Mouse (Mus musculus): ENCODE data around the gene Itpk1.

Gene Itpk1

GRCm38 (mm10) chr12:102573036-102573435 is 131.7 kb downstream of the Itpk1 start:
- ATAC-seq (ENCODE audit: insufficient number of reproducible peaks, low FRiP score, low TSS enrichment) = no peak

- no peak for ATAC-seq (ENCODE audit: insufficient number of reproducible peaks, low FRiP score, low TSS enrichment)
These were observed 133.1 kb downstream of the Itpk1 start for GRCm38 (mm10) chr12:102571666-102572065.

- no peak for ATAC-seq (ENCODE audit: insufficient number of reproducible peaks, low FRiP score, low TSS enrichment)
These were observed 134.0 kb downstream of the Itpk1 start for GRCm38 (mm10) chr12:102570734-102571133.

GRCm38 (mm10) chr12:102570111-102570510 is 134.6 kb downstream of the Itpk1 start:
- 0 out of 2 replicates have a peak, but pooled peaks have one; percentile 24 for ATAC-seq (ENCODE audit: insufficient number of reproducible peaks, low FRiP score, low TSS enrichment)

- no peak for ATAC-seq (ENCODE audit: insufficient number of reproducible peaks, low FRiP score, low TSS enrichment)
These were observed 136.5 kb downstream of the Itpk1 start for GRCm38 (mm10) chr12:102568219-102568618.

GRCm38 (mm10) chr12:102566951-102567350 is 137.8 kb downstream of the Itpk1 start:
- no peak for ATAC-seq (ENCODE audit: insufficient number of reproducible peaks, low FRiP score, low TSS enrichment)

DNA sequence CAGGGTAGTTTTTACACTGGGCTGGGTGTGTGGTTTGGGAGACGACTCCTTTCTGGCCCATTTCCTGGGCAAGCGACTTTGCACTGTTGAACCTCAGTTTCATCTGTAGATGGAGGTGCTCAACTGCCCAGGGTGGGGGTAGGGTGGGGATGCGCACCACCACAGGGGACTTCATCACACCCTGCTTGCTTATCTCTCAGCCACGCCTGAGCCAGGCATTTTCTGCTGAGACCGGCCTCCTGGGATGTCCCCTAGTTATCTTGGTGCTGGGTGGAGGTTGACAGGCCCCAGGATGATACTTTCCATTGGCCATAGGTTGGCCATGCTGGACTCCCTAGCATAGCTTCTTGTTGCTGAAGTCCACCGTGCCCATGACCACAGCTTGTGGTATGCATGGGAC is 139.6 kb downstream of the Itpk1 start:
- no peak for ATAC-seq (ENCODE audit: insufficient number of reproducible peaks, low FRiP score, low TSS enrichment)

- ATAC-seq (ENCODE audit: insufficient number of reproducible peaks, low FRiP score, low TSS enrichment) = no peak
These were observed 147.4 kb downstream of the Itpk1 start for GRCm38 (mm10) chr12:102557372-102557771.

DNA sequence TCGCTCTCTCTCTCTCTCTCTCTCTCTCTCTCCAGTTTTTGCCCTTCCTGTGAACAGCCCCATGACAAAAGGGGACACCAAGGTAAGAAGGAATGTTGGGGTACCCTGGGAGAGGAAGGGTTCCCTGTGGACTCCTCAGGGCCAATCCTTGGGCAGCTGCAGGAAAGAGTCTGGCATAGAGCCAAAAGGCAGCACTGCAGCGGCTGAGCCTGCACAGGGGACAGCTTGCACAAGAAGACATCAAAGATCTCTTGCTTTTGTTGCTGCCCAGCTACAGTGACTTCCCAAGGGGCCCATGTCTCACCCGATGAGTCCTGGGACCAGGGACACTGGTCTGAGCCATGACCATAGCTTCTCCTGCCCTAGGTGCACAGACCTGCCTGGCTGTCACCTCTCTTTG is 148.9 kb downstream of the Itpk1 start:
- ATAC-seq (ENCODE audit: insufficient number of reproducible peaks, low FRiP score, low TSS enrichment) = no peak

DNA sequence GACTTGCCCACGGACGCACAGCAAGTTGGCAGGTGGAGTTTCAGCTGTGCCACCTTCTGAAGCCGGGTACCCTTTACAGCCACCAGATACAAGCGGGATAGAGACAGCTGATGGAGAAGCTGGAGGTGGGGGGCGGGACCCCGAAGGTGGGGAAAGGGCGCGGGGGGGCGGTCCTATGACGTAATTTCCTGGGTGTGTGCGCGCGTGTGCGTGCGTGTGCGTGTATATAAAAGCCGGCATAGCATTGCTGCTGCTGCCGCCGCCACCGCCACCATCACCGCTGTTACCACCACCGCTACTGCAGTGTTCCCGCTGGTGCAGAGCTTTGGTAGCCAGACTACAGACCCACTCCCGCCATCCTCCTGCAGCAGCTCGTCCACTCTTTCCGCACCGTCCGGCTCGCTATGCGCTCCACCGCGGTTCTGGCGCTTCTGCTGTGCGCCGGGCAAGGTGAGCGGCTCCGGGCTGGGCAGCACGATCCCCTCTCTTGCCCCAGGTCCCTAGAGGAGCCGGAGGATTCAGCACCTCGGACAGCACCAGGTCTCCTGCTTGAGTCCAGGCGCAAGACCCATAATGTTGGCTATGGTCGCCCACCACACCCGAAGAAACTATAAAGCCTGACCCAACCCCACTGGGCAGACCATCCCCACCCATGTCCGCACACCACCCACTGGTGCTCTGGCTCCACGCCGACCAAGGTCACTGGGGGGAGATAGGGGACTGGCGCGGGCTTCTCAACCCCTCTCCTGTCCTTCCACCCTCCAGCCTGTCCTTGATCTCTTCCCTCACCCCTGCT is 149.8 kb downstream of the Itpk1 start, which contains the start of gene Chga:
Chga (plus strand) TSS at position 249 of the 796 bp plus-strand sequence.
- peak; percentile 80 for ATAC-seq (ENCODE audit: insufficient number of reproducible peaks, low FRiP score, low TSS enrichment)

DNA sequence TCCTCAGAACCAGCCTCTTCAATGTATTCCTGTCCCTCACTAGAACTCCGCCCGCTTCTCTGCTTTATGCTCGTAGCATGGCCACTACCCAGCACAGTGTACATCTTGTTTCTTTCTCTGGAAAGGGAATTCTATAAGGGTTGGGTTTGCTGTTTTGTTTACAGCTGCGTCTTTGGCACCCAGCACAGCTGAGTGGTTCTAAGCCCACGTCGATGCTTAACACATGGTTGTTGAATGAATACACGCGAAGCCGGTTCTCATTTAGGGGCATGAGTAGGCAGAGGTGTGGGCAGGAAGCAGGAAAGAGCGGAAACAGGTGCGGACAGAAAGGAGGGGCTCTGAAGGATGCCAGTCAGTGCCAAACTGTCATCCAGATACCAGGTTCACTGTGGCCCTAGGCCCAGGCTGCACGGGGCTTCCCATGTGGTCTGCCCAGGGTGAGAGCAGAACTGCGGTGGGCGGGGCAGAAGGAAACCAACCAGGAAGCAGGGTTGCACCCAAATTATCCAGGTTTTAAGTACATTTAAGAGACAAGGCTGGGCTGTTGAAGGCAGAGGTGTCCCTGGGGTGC is 150.9 kb downstream of the Itpk1 start:
- no peak for ATAC-seq (ENCODE audit: insufficient number of reproducible peaks, low FRiP score, low TSS enrichment)

DNA sequence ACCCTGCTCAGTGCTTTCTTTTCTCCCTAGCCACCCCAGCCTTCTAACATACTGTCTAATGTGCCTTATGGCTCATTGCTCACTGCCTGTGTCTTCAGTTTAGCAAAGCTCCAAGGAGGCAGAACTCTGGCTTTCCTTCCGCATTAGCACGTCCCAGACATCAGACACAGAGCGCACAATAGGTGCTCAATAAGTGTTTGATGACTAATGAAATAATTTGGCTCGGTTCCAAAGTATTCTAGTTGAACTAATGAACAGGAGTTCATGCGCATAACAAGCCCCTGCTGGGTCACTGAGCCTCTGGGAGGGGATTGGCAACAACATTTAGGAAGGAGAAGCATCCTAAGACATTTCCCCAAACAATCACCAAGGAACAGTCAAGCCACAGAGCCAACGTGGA is 152.7 kb downstream of the Itpk1 start:
- no peak for ATAC-seq (ENCODE audit: insufficient number of reproducible peaks, low FRiP score, low TSS enrichment)

DNA sequence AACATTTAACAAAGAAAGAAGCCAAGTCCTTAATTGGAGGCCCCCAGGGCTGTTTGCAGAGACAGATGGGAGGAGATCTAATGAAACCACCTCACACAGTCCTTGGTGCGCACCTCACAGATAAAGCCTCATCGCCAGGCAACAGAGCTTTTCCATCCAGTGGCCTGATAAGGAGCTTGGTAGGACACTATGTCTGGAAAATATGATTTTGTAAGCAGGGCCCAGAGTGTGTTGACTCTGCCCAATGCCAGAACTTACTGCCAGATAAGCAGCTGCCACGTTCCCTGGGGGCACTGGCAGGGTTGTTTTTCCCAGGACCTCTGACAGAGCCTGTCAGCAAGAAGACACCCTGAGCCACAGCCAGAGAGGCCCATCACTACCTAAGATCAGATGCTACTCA is 153.5 kb downstream of the Itpk1 start:
- ATAC-seq (ENCODE audit: insufficient number of reproducible peaks, low FRiP score, low TSS enrichment) = no peak

DNA sequence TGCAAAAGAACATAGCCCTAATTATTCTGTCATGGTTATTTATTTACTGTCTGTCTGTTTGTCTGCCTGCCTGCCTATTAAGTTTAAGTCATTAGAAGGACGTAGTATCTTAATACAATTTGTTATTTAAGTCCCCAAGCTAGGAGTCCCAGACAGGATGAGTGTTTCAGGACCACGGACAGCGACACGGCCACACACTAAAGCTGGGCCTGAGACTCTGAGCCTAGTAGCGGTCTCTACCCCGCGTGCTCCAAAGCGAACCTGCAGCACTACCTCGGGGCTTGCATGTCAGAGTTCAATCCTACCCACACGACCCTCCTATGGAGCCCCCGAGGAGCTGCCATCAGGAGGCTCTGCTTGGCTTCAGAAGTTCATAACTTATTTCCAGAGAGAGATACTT is 154.2 kb downstream of the Itpk1 start:
- no peak for ATAC-seq (ENCODE audit: insufficient number of reproducible peaks, low FRiP score, low TSS enrichment)

GRCm38 (mm10) chr12:102545122-102545521 is 159.6 kb downstream of the Itpk1 start:
- ATAC-seq (ENCODE audit: insufficient number of reproducible peaks, low FRiP score, low TSS enrichment) = no peak

DNA sequence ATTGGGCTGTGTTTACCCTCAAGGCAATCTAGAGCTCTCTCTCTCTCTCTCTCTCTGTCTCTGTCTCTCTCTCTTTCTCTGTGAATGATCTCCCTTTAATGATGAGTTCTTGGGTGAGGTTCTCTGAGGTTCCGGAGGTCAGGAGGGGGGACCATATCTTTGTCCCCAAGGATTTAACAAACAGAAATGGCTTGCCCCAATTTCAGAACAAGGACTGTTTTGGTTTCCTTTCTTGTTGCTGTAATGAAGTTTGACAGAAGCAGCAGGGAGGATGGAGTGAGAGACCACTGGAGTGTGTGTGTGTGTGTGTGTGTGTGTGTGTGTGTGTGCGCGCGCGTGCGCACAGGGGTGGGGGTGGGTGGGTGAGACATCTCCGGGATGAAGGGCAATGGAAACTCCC is 163.6 kb downstream of the Itpk1 start:
- no peak for ATAC-seq (ENCODE audit: insufficient number of reproducible peaks, low FRiP score, low TSS enrichment)

DNA sequence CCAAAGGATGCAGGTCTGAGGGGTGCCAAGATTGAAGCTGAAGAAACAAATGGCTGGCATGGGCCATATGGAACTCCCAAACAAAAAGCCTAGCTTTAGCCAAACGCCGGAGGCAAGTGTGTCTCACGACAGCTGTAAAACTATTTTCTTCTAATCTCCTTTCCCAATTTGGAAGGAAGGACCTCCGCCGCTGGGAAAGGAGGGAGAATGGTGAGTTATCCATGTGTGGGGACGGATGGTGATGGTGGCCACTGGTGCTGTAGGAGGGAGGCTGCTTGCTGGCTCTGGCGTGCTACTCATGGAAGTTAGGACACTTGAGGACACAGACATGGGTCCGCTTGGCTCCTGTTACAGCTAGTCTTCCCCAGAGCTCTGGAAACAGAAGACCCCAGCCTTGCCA is 164.5 kb downstream of the Itpk1 start:
- no peak for ATAC-seq (ENCODE audit: insufficient number of reproducible peaks, low FRiP score, low TSS enrichment)

DNA sequence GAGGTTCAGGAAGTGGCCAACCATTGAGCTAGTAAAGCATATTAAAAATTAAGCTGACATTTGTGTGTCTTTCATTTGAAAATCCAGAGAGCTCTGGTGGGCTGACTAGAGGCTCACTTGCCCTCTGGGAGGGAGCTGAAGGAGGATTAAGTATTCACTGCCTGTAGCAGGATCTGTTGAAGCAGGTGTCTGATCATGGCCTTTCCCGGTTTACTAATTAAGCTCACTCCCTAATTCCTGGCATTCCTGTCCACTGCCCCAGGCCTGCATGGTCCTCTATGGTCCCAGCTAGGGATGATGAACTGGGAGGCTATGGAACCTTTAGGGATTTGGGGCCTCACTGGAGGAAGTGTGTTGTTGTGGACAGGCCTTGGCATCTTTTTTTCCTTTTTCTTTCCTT is 168.9 kb downstream of the Itpk1 start:
- ATAC-seq (ENCODE audit: insufficient number of reproducible peaks, low FRiP score, low TSS enrichment) = no peak

DNA sequence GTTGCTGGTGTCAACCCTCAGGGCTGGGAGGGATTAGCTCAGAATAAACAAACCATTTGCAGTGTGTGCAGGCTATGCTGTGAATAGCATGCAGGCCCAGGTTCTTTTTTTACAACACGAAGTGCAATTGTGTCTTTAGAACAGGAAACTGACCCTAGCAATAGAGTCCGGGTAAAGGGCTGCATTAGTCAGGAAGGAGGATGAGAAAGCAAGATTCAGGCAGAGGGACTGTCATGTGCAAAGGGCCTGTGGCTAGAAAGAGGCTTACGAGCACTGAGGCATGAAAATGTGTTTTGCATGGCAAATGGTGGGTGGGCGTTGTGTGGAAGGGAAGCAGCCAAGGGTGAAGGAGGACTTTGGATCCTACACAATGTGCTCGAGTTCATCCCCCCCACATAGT is 176.7 kb downstream of the Itpk1 start:
- no peak for ATAC-seq (ENCODE audit: insufficient number of reproducible peaks, low FRiP score, low TSS enrichment)

- ATAC-seq (ENCODE audit: insufficient number of reproducible peaks, low FRiP score, low TSS enrichment) = 0 out of 2 replicates have a peak, but pooled peaks have one; percentile 40
These were observed 180.0 kb downstream of the Itpk1 start for GRCm38 (mm10) chr12:102524760-102525159.

GRCm38 (mm10) chr12:102524216-102524615 is 180.5 kb downstream of the Itpk1 start:
- no peak for ATAC-seq (ENCODE audit: insufficient number of reproducible peaks, low FRiP score, low TSS enrichment)

- 0 out of 2 replicates have a peak, but pooled peaks have one; percentile 20 for ATAC-seq (ENCODE audit: insufficient number of reproducible peaks, low FRiP score, low TSS enrichment)
These were observed 182.9 kb downstream of the Itpk1 start for GRCm38 (mm10) chr12:102521777-102522319.
